Mouse (Mus musculus) heart, adult 8-10 months (tissue): ENCODE data around the gene Ppm1n. TPM values are rescaled to one million over a fixed set of nuclear protein-coding genes. Genes with fewer than 3 reads are reported as not detected.

Experiments
- total RNA-seq, 4 experiments: library from RNA; stranded (reverse); gene quantifications; 2 replicates each; pipeline ENCODE4 v1.2.4; 2022

Gene Ppm1n
- total RNA-seq, 4 experiments from 2014 or later: not detected

Other genes with a start within 250 kb of the Ppm1n start
- gene Rsph6a, start 225.4 kb downstream of the Ppm1n start, total RNA-seq: not detected
- 10 to 100 TPM; 49.9 to 57.5 (median 54.0) TPM for gene Dmwd, start 203.8 kb downstream of the Ppm1n start, total RNA-seq
- 100 to 1,000 TPM; 532 to 655 (median 581) TPM for gene Dmpk, start 196.2 kb downstream of the Ppm1n start, total RNA-seq
- gene Six5, start 185.5 kb downstream of the Ppm1n start, total RNA-seq: 1 to 10 TPM; 5.8 to 9.9 (median 7.8) TPM
- not detected for gene Gm4969, start 161.7 kb downstream of the Ppm1n start, total RNA-seq
- 1 to 10 TPM; 4.2 to 6.0 (median 5.3) TPM for gene Fbxo46, start 160.2 kb downstream of the Ppm1n start, total RNA-seq
- gene Qpctl, start 130.8 kb downstream of the Ppm1n start, total RNA-seq: 1 to 10 TPM; 4.1 to 4.7 (median 4.5) TPM
- 10 to 100 TPM; 63.5 to 76.4 (median 68.8) TPM for gene Snrpd2, start 130.3 kb downstream of the Ppm1n start, total RNA-seq
- under 1 TPM; 0.09 to 0.29 (median 0.26) TPM for gene Gipr, start 113.9 kb downstream of the Ppm1n start, total RNA-seq
- gene Eml2, start 103.6 kb downstream of the Ppm1n start, total RNA-seq: 10 to 100 TPM; 32.0 to 45.7 (median 35.7) TPM
- gene Gpr4, start 67.5 kb downstream of the Ppm1n start, total RNA-seq: 1 to 10 TPM; 3.3 to 8.5 (median 7.4) TPM
- 10 to 100 TPM; 61.4 to 77.3 (median 68.1) TPM for gene Opa3, start 51.7 kb downstream of the Ppm1n start, total RNA-seq
- 10 to 100 TPM; 18.0 to 27.2 (median 24.3) TPM for gene Vasp, start 8.2 kb downstream of the Ppm1n start, total RNA-seq
- gene Rtn2, start 2.6 kb upstream of the Ppm1n start, total RNA-seq: 100 to 1,000 TPM; 137 to 160 (median 149) TPM
- gene Fosb, start 30.0 kb upstream of the Ppm1n start, total RNA-seq: 1 to 10 TPM; 1.2 to 9.8 (median 5.1) TPM
- 10 to 100 TPM; 39.8 to 46.9 (median 44.4) TPM for gene Ercc1, start 64.7 kb upstream of the Ppm1n start, total RNA-seq
- gene Cd3eap, start 79.4 kb upstream of the Ppm1n start, total RNA-seq: 10 to 100 TPM in 1 of 4 experiments, 1 to 10 TPM in 3; 8.8 to 12.7 (median 9.4) TPM
- gene Ppp1r13l, start 79.7 kb upstream of the Ppm1n start, total RNA-seq: 10 to 100 TPM; 31.6 to 66.7 (median 47.6) TPM
- 10 to 100 TPM; 11.2 to 14.5 (median 13.2) TPM for gene Ercc2, start 101.9 kb upstream of the Ppm1n start, total RNA-seq
- gene Klc3, start 124.0 kb upstream of the Ppm1n start, total RNA-seq: 1 to 10 TPM in 1 of 4 experiments, under 1 TPM in 2, not detected in 1; 0.60 to 1.2 (median 0.75) TPM
- 1,000 to 10,000 TPM; 3,513 to 3,931 (median 3,544) TPM for gene Ckm, start 124.7 kb upstream of the Ppm1n start, total RNA-seq
- gene Mark4, start 178.8 kb upstream of the Ppm1n start, total RNA-seq: 10 to 100 TPM; 22.8 to 26.4 (median 24.3) TPM
- gene Exoc3l2, start 183.3 kb upstream of the Ppm1n start, total RNA-seq: 1 to 10 TPM in 3 of 4 experiments, under 1 TPM in 1; 0.94 to 1.5 (median 1.1) TPM
- 1 to 10 TPM; 2.2 to 3.1 (median 3.0) TPM for gene Bloc1s3, start 228.3 kb upstream of the Ppm1n start, total RNA-seq
- gene Trappc6a, start 228.3 kb upstream of the Ppm1n start, total RNA-seq: 10 to 100 TPM; 36.3 to 44.7 (median 37.2) TPM
- not detected for gene Nkpd1, start 237.8 kb upstream of the Ppm1n start, total RNA-seq